Mouse (Mus musculus) liver, embryonic 16.5 days (tissue): Measurements from ENCODE around the gene Gm13757. TPM values are rescaled to one million over a fixed set of nuclear protein-coding genes. Genes with fewer than 3 reads are reported as not detected.
"Not testable (repeated sequence)": the region's sequence is repeated elsewhere in the genome, so short reads cannot be mapped to it uniquely, and the experiment has no call there.

ENCODE experiments used
- ATAC-seq: fragments of 200-750 bp; cut with Nextera tagmentation; 2 replicates; pipeline ENCODE4 v1.8.0; 2017; ENCODE audit warnings: low read depth, mild to moderate bottlenecking, moderate number of reproducible peaks, moderate library complexity
- H3K27ac ChIP-seq: fragments of 300-500 bp; sonication (generic); 2 replicates; pipeline ENCODE4 v1.5.1; 2014; ENCODE audit warnings: mild to moderate bottlenecking, low read length
- H3K27me3 ChIP-seq: fragments of 300-500 bp; sonication (generic); 2 replicates; pipeline ENCODE4 v1.6.1; 2014; ENCODE audit warnings: low read depth, low read length, mixed read lengths; ENCODE audit not compliant: control insufficient read depth, insufficient read depth
- H3K36me3 ChIP-seq: fragments of 300-500 bp; sonication (generic); 2 replicates; pipeline ENCODE4 v1.6.1; 2014; ENCODE audit warnings: mild to moderate bottlenecking; ENCODE audit not compliant: control insufficient read depth, insufficient read depth
- H3K4me1 ChIP-seq: fragments of 300-500 bp; sonication (generic); 2 replicates; pipeline ENCODE4 v1.6.1; 2014; ENCODE audit warnings: low read depth, low read length, mixed read lengths; ENCODE audit not compliant: control insufficient read depth
- H3K4me2 ChIP-seq: fragments of 300-500 bp; sonication (generic); 2 replicates; pipeline ENCODE4 v1.6.1; 2014; ENCODE audit warnings: low read depth, low read length, mixed read lengths
- H3K4me3 ChIP-seq: fragments of 300-500 bp; sonication (generic); 2 replicates; pipeline ENCODE4 v1.5.1; 2014; ENCODE audit warnings: low read depth, mild to moderate bottlenecking, low read length
- H3K9ac ChIP-seq: fragments of 300-500 bp; sonication (generic); 2 replicates; pipeline ENCODE4 v1.6.1; 2014; ENCODE audit warnings: low read depth, low read length
- H3K9me3 ChIP-seq: fragments of 300-500 bp; sonication (generic); replicated peaks from 2 replicates; pipeline ENCODE4 v1.6.1; 2016; ENCODE audit warnings: low read length; ENCODE audit not compliant: control insufficient read depth
- WGBS: fragments of 180-500 bp; shearing (Covaris S2); extraction: QIAGEN DNeasy Blood & Tissue Kit; methylation state at CpG from one replicate; pipeline ENCODE4 v1.1.7; 2014; ENCODE audit not compliant: insufficient replicate concordance; 5-methylcytosine and 5-hydroxymethylcytosine counted together
- polyA plus RNA-seq: library from polyadenylated mRNA; unstranded; fragments of >200 nt; fragmentation: Nextera tagmentation; extraction: Ambion mirVana; gene quantifications from 2 replicates; pipeline ENCODE4 v1.2.1, GENCODE M21; 2015

The Gm13757 gene
- polyA plus RNA-seq, result not detected in 2 replicates

- Histone ChIP-seq H3K4me1 (no peaks in the 10 kb centered on the region), H3K9me3 (no peaks in the 10 kb centered on the region), H3K4me3 (no peak within 1 kb of the TSS), H3K9ac (no peak within 1 kb of the TSS), H3K4me2 (no peak within 1 kb of the TSS), H3K27me3 (no peaks in the 10 kb centered on the region), H3K36me3 (no peaks in the 10 kb centered on the region), H3K27ac (no peak within 1 kb of the TSS)
- WGBS, result 83% methylated on average over 1 of the region's 1 CpGs
- ATAC-seq, result no peak
Measured at GRCm38 (mm10) chr2:88449031-88449430, at the start of gene Gm13757. Gm13757 (minus strand) TSS chr2:88449131.

GRCm38 (mm10) chr2:88493020-88493419 lies 44.1 kb upstream of the Gm13757 start, which contains the start of gene Olfr1185-ps1:
Olfr1185-ps1 (plus strand) TSS chr2:88493320.
- H3K4me3 ChIP-seq, result no peak within 1 kb of the TSS
- H3K9me3 ChIP-seq, result no peaks in the 10 kb centered on the region; the same call in 1 of the 2 replicates
- H3K9ac ChIP-seq, result no peak within 1 kb of the TSS
- no peaks in the 10 kb centered on the region for H3K27me3 ChIP-seq
- 49% methylated on average over 2 of the region's 2 CpGs for WGBS
- no peak within 1 kb of the TSS for H3K4me2 ChIP-seq
- H3K27ac ChIP-seq, result no peak within 1 kb of the TSS
- no peaks in the 10 kb centered on the region for H3K36me3 ChIP-seq
- ATAC-seq, result no peak
- no peaks in the 10 kb centered on the region for H3K4me1 ChIP-seq

DNA sequence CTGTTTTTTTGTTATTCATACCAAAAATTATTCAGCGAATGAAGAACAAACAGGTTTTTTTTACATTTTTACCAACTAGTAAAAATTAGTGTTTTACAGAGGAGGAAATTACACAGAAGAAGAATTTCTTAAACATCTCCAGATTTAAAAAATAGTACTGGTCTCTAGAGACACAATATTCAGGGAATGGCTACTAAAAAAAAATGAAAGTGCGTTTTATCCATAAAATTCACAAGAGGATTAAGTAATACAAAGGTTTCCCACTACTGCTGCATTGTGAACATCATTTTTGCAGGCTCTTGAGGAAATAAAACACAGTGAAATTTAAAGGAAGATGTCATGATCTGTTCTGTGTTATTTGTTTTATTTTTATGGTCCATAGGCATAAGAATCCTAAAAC lies 34.4 kb upstream of the Gm13757 start, which contains the start of gene Olfr1184:
Gene Olfr1184 (plus strand): TSS at position 301 of the 400 bp plus-strand sequence.
- Histone ChIP-seq H3K36me3 (no peaks in the 10 kb centered on the region), H3K4me2 (no peak within 1 kb of the TSS), H3K4me3 (no peak within 1 kb of the TSS), H3K9ac (no peak within 1 kb of the TSS), H3K27me3 (no peaks in the 10 kb centered on the region), H3K9me3 (no peaks in the 10 kb centered on the region), H3K4me1 (no peaks in the 10 kb centered on the region), H3K27ac (no peak within 1 kb of the TSS)
- 61% methylated on average over 2 of the region's 2 CpGs for whole genome bisulfite sequencing
- ATAC-seq, result no peak

DNA sequence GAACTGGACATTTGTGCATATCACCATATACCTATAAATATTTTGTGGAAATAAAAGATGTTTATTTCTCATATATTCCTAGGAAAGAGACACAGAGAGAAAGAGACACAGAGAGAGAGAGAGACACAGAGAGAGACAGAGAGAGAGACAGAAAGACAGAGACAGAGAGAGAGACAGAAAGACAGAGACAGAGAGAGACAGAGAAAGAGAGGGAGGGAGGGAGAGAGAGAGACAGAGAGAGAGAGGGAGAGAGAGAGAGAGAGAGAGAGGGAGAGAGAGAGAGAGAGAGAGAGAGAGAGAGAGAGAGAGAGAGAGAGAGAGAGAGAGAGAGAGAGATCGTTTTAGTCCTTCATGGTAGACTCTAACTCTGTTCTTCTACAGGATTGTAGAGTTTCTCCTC lies 5.6 kb upstream of the Gm13757 start, which contains the start of gene Olfr1183:
Gene Olfr1183 (plus strand): TSS at position 301 of the 400 bp plus-strand sequence.
- H3K27me3 ChIP-seq, H3K4me3 ChIP-seq, H3K9me3 ChIP-seq, ATAC-seq, H3K4me2 ChIP-seq, H3K4me1 ChIP-seq, H3K27ac ChIP-seq, H3K9ac ChIP-seq, H3K36me3 ChIP-seq: not testable (repeated sequence)
- 46% methylated on average over 1 of the region's 1 CpGs for WGBS

GRCm38 (mm10) chr2:88426071-88426470 lies 22.9 kb downstream of the Gm13757 start, which contains the start of gene Olfr1181:
Olfr1181 (minus strand) TSS chr2:88426171.
- H3K36me3 ChIP-seq, result no peaks in the 10 kb centered on the region
- H3K4me1 ChIP-seq, result no peaks in the 10 kb centered on the region
- H3K4me2 ChIP-seq, result no peak within 1 kb of the TSS
- ATAC-seq, result no peak
- no peak within 1 kb of the TSS for H3K9ac ChIP-seq
- 60% methylated on average over 1 of the region's 1 CpGs for WGBS
- no peak within 1 kb of the TSS for H3K27ac ChIP-seq
- H3K27me3 ChIP-seq, result no peaks in the 10 kb centered on the region
- no peak within 1 kb of the TSS for H3K4me3 ChIP-seq
- no peaks in the 10 kb centered on the region for H3K9me3 ChIP-seq

DNA sequence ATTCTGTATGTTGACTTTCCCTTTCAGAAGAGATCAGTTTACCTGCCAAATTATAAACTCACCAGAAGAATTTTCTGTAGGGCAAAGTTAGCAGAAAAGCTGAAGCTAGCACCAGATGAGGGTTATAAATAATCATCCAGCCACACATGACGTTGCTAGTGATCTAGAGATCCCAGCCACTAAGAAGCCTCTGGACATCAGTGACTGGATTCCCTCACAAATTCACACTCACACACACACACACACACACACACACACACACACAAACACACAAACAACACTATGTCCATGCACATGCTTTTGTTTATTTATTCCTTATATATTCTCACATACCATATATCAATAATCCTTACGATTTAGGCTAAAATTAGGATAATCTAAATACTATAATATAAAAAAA lies 29.9 kb downstream of the Gm13757 start, which contains the start of gene Olfr1180:
Gene Olfr1180 (minus strand): TSS at position 101 of the 400 bp plus-strand sequence.
- Histone ChIP-seq H3K9me3 (no peaks in the 10 kb centered on the region), H3K4me2 (no peak within 1 kb of the TSS), H3K27ac (no peak within 1 kb of the TSS), H3K36me3 (no peaks in the 10 kb centered on the region), H3K27me3 (no peaks in the 10 kb centered on the region), H3K9ac (no peak within 1 kb of the TSS), H3K4me3 (no peak within 1 kb of the TSS), H3K4me1 (no peaks in the 10 kb centered on the region)
- WGBS, result 44% methylated on average over 2 of the region's 2 CpGs
- no peak for ATAC-seq

GRCm38 (mm10) chr2:88406353-88406752 lies 42.6 kb downstream of the Gm13757 start, which contains the start of gene Olfr1179:
Olfr1179 (minus strand) TSS chr2:88406453.
- H3K9me3 ChIP-seq, result no peaks in the 10 kb centered on the region
- WGBS, result 59% methylated on average over 3 of the region's 3 CpGs
- H3K36me3 ChIP-seq, result no peaks in the 10 kb centered on the region
- no peak within 1 kb of the TSS for H3K4me2 ChIP-seq
- H3K4me1 ChIP-seq, result no peaks in the 10 kb centered on the region
- H3K4me3 ChIP-seq, result no peak within 1 kb of the TSS
- ATAC-seq, result no peak
- H3K27ac ChIP-seq, result no peak within 1 kb of the TSS
- H3K27me3 ChIP-seq, result no peaks in the 10 kb centered on the region
- no peak within 1 kb of the TSS for H3K9ac ChIP-seq

Other genes with a start within 250 kb of the Gm13757 start
- gene Olfr1170, start 220.8 kb downstream of the Gm13757 start, polyA plus RNA-seq, result not detected in 2 replicates
- not detected in 2 replicates for gene Olfr1173, start 169.3 kb downstream of the Gm13757 start, polyA plus RNA-seq
- not detected in 2 replicates for gene Olfr1174-ps, start 134.0 kb downstream of the Gm13757 start, polyA plus RNA-seq
- not detected in 2 replicates for gene Olfr1175-ps, start 121.9 kb downstream of the Gm13757 start, polyA plus RNA-seq
- gene Olfr1176, start 112.4 kb downstream of the Gm13757 start, polyA plus RNA-seq, result not detected in 2 replicates
- not detected in 2 replicates for gene Olfr1177-ps, start 102.6 kb downstream of the Gm13757 start, polyA plus RNA-seq
- not detected in 2 replicates for gene Olfr1178, start 62.1 kb downstream of the Gm13757 start, polyA plus RNA-seq
- gene Olfr1179, start 42.7 kb downstream of the Gm13757 start, polyA plus RNA-seq, result not detected in 2 replicates
- not detected in 2 replicates for gene Olfr1180, start 30.0 kb downstream of the Gm13757 start, polyA plus RNA-seq
- gene Olfr1181, start 23.0 kb downstream of the Gm13757 start, polyA plus RNA-seq, result not detected in 2 replicates
- gene Olfr1183, start 5.7 kb upstream of the Gm13757 start, polyA plus RNA-seq, result not detected in 2 replicates
- gene Olfr1184, start 34.5 kb upstream of the Gm13757 start, polyA plus RNA-seq, result not detected in 2 replicates
- not detected in 2 replicates for gene Olfr1185-ps1, start 44.2 kb upstream of the Gm13757 start, polyA plus RNA-seq
- not detected in 2 replicates for gene Olfr1186, start 69.4 kb upstream of the Gm13757 start, polyA plus RNA-seq
- not detected in 2 replicates for gene Olfr1188, start 107.8 kb upstream of the Gm13757 start, polyA plus RNA-seq
- not detected in 2 replicates for gene Olfr1189, start 137.3 kb upstream of the Gm13757 start, polyA plus RNA-seq
- not detected in 2 replicates for gene Olfr1191-ps1, start 191.4 kb upstream of the Gm13757 start, polyA plus RNA-seq
- gene Olfr1192-ps1, start 199.4 kb upstream of the Gm13757 start, polyA plus RNA-seq, result not detected in 2 replicates
- not detected in 2 replicates for gene Olfr1193, start 226.5 kb upstream of the Gm13757 start, polyA plus RNA-seq
- gene Olfr1195, start 240.1 kb upstream of the Gm13757 start, polyA plus RNA-seq, result not detected in 2 replicates